Mouse (Mus musculus) midbrain, embryonic 10.5 days (tissue): ENCODE measurements around the gene Cebpz. TPM values are rescaled to one million over a fixed set of nuclear protein-coding genes. Genes with fewer than 3 reads are reported as not detected.

Experiments
- DNase-seq: peaks from one replicate; pipeline ENCODE4 v3.0.0-alpha.2; 2017; ENCODE audit warnings: low spot score
- H3K27ac ChIP-seq: fragments of 300-500 bp; sonication (generic); replicated peaks from 2 replicates; pipeline ENCODE4 v1.5.1; 2016; ENCODE audit warnings: mild to moderate bottlenecking
- H3K27me3 ChIP-seq: fragments of 300-500 bp; sonication (generic); 2 replicates; pipeline ENCODE4 v1.6.1; 2016; ENCODE audit warnings: low read depth, mild to moderate bottlenecking; ENCODE audit not compliant: poor library complexity, severe bottlenecking
- H3K36me3 ChIP-seq: fragments of 300-500 bp; sonication (generic); 2 replicates; pipeline ENCODE4 v1.6.1; 2016; ENCODE audit warnings: mild to moderate bottlenecking, moderate library complexity
- H3K4me1 ChIP-seq: fragments of 300-500 bp; sonication (generic); 2 replicates; pipeline ENCODE4 v1.6.1; 2016
- H3K4me3 ChIP-seq: fragments of 300-500 bp; sonication (generic); 2 replicates; pipeline ENCODE4 v1.5.1; 2016; ENCODE audit warnings: mild to moderate bottlenecking, moderate library complexity
- H3K9me3 ChIP-seq: fragments of 300-500 bp; sonication (generic); replicated peaks from 2 replicates; pipeline ENCODE4 v1.6.1; 2016; ENCODE audit warnings: mild to moderate bottlenecking
- WGBS: fragments of 180-500 bp; shearing (Covaris S2); methylation state at CpG from one replicate; pipeline ENCODE4 v1.1.7; 2016; 5-methylcytosine and 5-hydroxymethylcytosine counted together
- polyA plus RNA-seq: library from polyadenylated mRNA; unstranded; fragments of >200 nt; fragmentation: Nextera tagmentation; extraction: Ambion mirVana; gene quantifications from 2 replicates; pipeline ENCODE4 v1.2.1, GENCODE M21; 2016

Cebpz gene
- polyA plus RNA-seq, 1 experiment from 2014 or later = 58.4 TPM

DNA sequence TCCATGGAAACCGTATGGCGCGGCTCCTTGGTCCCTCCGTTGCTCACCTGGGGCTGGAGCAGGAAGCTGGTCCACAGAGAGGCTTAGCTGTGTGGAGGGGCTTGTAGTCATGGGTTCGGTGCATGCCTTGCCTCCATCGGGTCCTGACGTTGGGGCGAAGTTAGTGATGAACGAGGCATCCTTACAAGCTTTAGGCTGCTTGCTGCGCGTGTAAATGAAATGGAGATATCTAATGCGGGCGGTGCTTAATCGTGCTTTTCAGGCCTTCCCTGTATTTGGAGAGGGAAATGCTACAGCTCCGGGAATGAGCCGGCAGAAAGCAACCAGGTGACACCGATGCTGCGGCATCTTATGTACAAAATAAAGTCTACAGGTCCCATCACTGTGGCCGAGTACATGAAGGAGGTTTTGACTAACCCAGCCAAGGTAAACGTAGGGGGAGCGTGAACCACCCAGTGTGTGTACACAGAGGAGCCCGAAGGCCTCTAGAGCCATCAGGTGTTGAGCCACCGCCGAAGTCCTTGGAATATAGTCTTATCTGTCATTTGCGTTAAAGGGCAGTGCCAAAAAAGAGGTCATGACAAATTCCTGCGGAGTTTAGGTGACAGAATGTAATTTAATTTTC is 475 bp upstream of the Cebpz start:
- no peaks in the 10 kb centered on the region for H3K27me3 ChIP-seq
- WGBS = 10% methylated on average over 26 of the region's 26 CpGs
- peaks cover 48% of the 10 kb centered on the region for H3K36me3 ChIP-seq
- no peak for DNase-seq
- H3K4me3 ChIP-seq = peak overlapping the region; percentile 86
- peak overlapping the region; percentile 84 for H3K27ac ChIP-seq
- peaks cover 23% of the 10 kb centered on the region for H3K4me1 ChIP-seq
- no peaks in the 10 kb centered on the region for H3K9me3 ChIP-seq

DNA sequence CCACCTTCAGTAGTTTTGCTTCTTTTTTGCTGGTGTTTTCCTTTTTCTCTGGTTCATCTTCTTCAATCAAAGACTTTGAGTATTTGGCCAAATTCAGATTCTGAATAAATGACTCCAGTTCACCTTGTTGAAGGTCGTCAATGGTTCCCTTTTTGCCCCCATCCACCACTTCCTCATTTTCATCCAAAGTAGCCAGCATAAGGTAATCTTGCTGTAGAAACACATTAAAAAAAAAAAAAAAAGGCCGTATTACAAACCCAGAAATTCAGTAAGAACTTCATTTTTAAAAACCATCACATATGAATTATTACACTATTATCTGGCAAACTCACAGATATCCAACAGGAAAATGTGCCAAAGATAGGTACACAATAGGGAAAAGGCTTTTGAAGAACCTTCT is 1.0 kb downstream of the Cebpz start:
- H3K27ac ChIP-seq = no peak overlapping the region
- peak overlapping the region; percentile 86 for H3K4me3 ChIP-seq
- H3K27me3 ChIP-seq = no peaks in the 10 kb centered on the region
- DNase-seq = no peak
- 92% methylated on average over 2 of the region's 2 CpGs for WGBS
- H3K36me3 ChIP-seq = peaks cover 53% of the 10 kb centered on the region
- peaks cover 23% of the 10 kb centered on the region for H3K4me1 ChIP-seq
- H3K9me3 ChIP-seq = no peaks in the 10 kb centered on the region

DNA sequence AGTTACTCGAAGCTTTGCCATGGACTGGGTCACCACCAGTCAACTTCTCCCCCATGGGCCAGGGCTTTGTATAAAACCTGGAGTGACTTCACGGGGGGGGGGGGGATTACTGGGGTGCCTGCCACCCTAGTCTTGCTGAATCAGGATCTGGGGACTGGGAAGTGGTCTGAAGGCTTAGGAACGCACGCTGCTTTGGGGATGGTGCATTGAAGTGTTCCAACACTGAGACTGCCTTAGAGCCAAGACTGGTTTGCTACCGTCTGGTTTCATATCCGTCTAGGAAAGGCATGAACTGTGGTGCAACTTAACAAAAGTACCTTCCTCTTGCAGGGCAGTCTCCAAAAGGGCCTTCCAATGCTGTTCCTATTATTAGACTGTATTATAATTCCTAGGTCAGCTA is 19.2 kb downstream of the Cebpz start:
- Histone ChIP-seq H3K36me3 (peaks cover 47% of the 10 kb centered on the region), H3K9me3 (no peaks in the 10 kb centered on the region), H3K27me3 (no peaks in the 10 kb centered on the region), H3K4me3 (peak overlapping the region; percentile 83), H3K4me1 (peaks cover 21% of the 10 kb centered on the region), H3K27ac (no peak overlapping the region)
- WGBS = 47% methylated on average over 6 of the region's 6 CpGs
- no peak for DNase-seq

DNA sequence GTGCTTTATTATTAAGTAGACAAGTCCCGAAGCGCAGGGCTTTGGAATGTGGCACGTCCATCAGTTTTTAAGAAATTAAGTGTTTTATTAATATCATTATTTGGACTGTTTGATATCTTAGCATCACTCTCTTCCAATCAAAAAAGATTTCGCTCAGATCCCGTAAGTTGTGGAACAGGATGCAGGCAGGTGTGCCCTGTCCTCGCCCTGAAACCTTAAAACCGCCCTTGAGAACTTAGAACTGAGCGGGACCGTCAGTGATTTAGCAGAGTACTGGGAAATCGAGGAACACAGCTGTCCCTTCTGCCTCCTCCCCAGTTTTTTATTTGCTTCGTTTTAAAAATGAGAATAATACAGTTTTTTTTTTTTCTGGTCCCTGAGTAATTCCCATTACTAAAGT is 20.0 kb downstream of the Cebpz start:
- Histone ChIP-seq H3K4me1 (peaks cover 21% of the 10 kb centered on the region), H3K27me3 (no peaks in the 10 kb centered on the region), H3K4me3 (peak overlapping the region; percentile 83), H3K9me3 (no peaks in the 10 kb centered on the region), H3K27ac (peak overlapping the region; percentile 90), H3K36me3 (peaks cover 39% of the 10 kb centered on the region)
- WGBS = 5% methylated on average over 11 of the region's 11 CpGs
- DNase-seq = no peak

DNA sequence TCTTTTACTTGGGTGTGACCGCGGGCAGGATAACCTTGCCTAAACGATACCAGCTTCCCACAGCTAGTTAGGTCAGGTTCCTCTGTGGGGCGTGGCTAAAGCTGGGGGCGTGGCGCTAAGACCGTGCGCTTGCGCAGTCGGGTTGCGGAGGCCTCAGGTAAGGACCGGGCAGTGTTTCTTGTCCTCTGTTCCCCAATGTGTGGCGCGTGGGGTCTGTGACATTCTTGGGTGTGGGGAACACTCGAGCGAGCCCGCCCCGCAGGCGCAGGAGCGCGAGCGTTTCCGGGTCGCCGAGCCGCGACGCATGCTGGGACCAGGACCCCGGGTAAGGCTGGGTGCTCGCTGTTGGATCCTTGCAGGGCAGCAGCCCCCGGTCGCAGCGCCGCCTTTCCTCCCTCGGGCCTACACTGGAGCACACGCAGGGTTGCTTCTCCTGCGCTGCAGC is 20.5 kb downstream of the Cebpz start, which contains the start of gene Cebpzos:
TSS of gene Cebpzos (plus strand) at position 132 of the 445 bp plus-strand sequence.
- peak; percentile 85 for DNase-seq
- H3K4me1 ChIP-seq = peaks cover 21% of the 10 kb centered on the region
- H3K9me3 ChIP-seq = no peaks in the 10 kb centered on the region
- H3K27ac ChIP-seq = peak within 1 kb of the TSS; percentile 90
- H3K36me3 ChIP-seq = peaks cover 34% of the 10 kb centered on the region
- H3K4me3 ChIP-seq = peak within 1 kb of the TSS; percentile 83
- no peaks in the 10 kb centered on the region for H3K27me3 ChIP-seq
- WGBS = under 1% methylated on average over 37 of the region's 37 CpGs

DNA sequence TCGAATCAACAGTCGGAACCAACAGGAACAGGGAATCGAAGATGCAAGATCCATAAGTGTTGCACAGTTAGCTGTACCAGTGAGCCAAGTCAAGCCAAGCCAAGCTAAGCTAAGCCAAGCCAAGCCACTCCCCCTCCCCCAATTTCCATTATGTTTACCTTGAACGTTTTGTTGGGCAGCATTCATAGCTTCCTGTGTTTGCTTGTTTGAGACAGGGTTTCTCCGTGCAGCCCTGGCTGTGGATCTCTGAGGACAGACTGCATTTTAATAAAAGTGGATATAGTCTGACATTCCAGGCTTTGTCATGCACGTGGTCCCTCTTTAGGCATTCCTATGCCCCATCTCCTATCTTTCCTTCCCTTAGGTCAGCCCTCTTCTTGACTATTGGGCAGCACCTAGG is 21.1 kb downstream of the Cebpz start:
- Histone ChIP-seq H3K36me3 (peaks cover 28% of the 10 kb centered on the region), H3K4me1 (peaks cover 21% of the 10 kb centered on the region), H3K4me3 (peak overlapping the region; percentile 83), H3K9me3 (no peaks in the 10 kb centered on the region), H3K27me3 (no peaks in the 10 kb centered on the region), H3K27ac (peak overlapping the region; percentile 90)
- DNase-seq = no peak
- WGBS = 56% methylated on average over 6 of the region's 6 CpGs

DNA sequence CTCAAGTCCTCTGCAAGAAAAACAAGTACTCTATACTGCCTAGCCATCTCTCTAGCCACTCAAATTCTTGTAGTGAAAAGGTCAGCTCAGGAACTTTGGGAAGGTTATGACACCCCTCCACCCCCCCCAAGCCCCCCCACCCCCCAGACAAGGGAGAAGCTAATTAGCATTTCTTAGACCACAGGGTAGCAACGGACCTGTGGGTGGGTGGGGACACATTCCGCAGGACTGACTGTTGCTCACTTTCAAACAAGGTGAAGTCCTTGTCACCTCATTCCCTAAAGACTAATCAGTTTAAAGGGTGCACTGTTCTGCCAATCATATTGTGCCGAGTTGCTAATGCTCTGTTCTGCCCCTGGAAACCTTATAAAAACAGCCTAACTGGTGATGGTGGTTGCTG is 22.9 kb downstream of the Cebpz start:
- Histone ChIP-seq H3K27me3 (no peaks in the 10 kb centered on the region), H3K9me3 (no peaks in the 10 kb centered on the region), H3K36me3 (peaks cover 10% of the 10 kb centered on the region), H3K4me3 (no peak overlapping the region), H3K27ac (no peak overlapping the region), H3K4me1 (peaks cover 21% of the 10 kb centered on the region)
- no peak for DNase-seq
- 78% methylated on average over 3 of the region's 3 CpGs for WGBS

DNA sequence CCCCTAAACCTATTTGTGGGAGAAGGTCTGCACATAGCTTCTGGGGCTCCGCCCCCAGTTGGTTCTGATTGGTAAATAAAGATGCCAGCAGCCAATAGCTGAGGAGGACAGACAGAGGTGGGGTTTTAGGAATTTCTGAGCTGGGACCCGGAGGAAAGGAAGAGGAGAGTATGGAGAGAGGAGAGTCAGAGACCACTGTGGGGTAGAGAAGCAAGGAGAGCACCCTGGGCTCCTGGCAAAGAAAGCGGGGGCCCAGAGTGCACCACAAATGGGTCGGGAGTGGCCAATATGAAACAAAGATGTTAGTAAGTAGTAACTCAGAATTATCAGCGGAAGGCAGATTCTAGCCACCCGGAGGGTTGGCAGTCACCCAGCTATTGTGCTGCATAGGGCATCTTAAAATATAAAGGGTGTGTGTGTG is 24.0 kb downstream of the Cebpz start:
- Histone ChIP-seq H3K36me3 (no peaks in the 10 kb centered on the region), H3K4me1 (peaks cover 21% of the 10 kb centered on the region), H3K27ac (peak overlapping the region; percentile 39; the same call in 1 of the 2 replicates), H3K9me3 (no peaks in the 10 kb centered on the region), H3K4me3 (peak overlapping the region; percentile 47), H3K27me3 (no peaks in the 10 kb centered on the region)
- 33% methylated on average over 6 of the region's 6 CpGs for WGBS
- DNase-seq = no peak

DNA sequence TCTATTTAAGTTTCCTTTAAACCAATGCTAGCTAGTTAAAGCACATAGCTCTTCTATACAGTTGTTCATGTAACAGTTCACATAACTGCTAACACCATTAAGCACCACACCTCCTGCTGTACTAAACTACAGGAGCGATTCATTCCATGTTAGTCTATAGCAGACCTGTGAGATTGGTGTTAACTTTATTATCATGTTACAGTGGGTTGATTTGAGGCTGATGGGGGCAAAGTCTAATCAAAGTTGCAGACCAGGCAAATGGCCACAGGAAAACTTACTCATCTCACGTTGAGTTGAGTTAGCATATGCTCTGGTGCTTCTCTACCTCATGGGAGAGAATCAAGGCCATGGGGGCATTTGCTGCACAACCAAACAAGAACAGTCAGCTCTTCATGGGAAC is 27.5 kb downstream of the Cebpz start:
- H3K9me3 ChIP-seq = no peaks in the 10 kb centered on the region
- WGBS = 76% methylated on average over 2 of the region's 2 CpGs
- no peaks in the 10 kb centered on the region for H3K27me3 ChIP-seq
- H3K27ac ChIP-seq = no peak overlapping the region
- no peak for DNase-seq
- H3K4me1 ChIP-seq = no peaks in the 10 kb centered on the region
- H3K4me3 ChIP-seq = no peak overlapping the region
- no peaks in the 10 kb centered on the region for H3K36me3 ChIP-seq

DNA sequence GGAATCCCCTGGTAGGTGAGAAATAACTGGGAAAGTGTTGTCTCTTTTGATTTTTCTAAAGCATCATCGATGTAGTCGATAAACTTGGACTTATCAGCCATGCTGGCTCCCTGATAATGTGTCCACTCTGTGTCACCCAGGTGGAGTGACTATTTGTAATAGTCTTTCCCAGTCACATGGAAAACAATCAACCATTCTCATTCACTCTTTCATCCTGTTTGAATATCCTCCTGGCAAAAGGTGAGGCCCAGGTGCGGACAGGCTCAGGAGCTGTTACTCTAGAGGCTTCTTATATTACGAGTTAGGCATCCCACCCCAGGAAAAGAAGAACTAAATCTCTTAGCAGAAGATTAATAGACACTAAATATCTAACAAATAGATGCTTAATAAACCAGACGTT is 30.0 kb downstream of the Cebpz start, which contains the start of gene Sult6b1:
TSS of gene Sult6b1 (minus strand) at position 101 of the 400 bp plus-strand sequence.
- Histone ChIP-seq H3K36me3 (no peaks in the 10 kb centered on the region), H3K4me1 (no peaks in the 10 kb centered on the region), H3K27me3 (no peaks in the 10 kb centered on the region), H3K4me3 (no peak within 1 kb of the TSS), H3K27ac (no peak within 1 kb of the TSS), H3K9me3 (no peaks in the 10 kb centered on the region)
- 86% methylated on average over 5 of the region's 5 CpGs for WGBS
- no peak for DNase-seq

DNA sequence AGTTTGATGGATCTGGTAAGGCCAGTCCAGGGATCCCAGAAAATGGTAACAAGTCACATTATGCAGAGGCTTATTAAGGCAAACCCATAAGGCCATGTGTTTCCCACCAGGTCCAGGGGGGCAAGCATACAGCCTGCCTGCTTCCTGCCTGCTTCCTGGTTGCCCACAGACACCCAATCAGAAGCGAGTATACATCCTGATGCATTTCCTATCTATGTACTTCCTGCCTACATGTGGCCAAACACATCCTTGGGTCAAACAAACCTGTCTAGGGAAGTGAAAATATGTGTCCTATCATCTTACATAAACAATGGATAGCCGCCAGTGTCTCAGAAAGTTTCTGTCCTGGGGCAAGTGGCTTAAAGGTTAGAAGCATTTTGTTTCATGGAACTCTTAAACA is 33.7 kb downstream of the Cebpz start:
- no peaks in the 10 kb centered on the region for H3K4me1 ChIP-seq
- no peak overlapping the region for H3K27ac ChIP-seq
- H3K36me3 ChIP-seq = no peaks in the 10 kb centered on the region
- 90% methylated on average over 2 of the region's 2 CpGs for WGBS
- no peak for DNase-seq
- no peaks in the 10 kb centered on the region for H3K27me3 ChIP-seq
- H3K4me3 ChIP-seq = no peak overlapping the region
- H3K9me3 ChIP-seq = no peaks in the 10 kb centered on the region

DNA sequence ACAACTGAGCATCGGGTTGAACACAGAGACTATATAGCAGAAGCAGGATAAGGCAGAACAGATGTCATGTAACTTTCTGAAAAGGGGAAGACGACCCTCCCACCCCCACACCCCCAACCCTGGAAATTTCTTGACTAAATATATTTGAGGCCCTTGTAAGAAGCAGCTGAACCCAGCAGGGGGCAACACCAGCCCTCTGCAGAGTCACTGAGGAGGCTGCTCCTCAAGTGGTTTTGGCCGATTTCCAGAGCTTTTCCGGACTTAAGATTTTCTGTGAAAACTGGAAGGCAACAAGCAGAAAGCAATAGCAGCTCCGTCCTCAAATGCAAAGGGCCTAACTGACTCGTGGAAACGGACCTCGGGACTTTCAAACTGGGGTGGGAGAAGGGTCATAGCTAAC is 41.5 kb downstream of the Cebpz start:
- no peak for DNase-seq
- H3K9me3 ChIP-seq = no peaks in the 10 kb centered on the region
- no peaks in the 10 kb centered on the region for H3K4me1 ChIP-seq
- no peak overlapping the region for H3K27ac ChIP-seq
- WGBS = 54% methylated on average over 8 of the region's 8 CpGs
- no peaks in the 10 kb centered on the region for H3K36me3 ChIP-seq
- H3K27me3 ChIP-seq = no peaks in the 10 kb centered on the region
- H3K4me3 ChIP-seq = no peak overlapping the region

DNA sequence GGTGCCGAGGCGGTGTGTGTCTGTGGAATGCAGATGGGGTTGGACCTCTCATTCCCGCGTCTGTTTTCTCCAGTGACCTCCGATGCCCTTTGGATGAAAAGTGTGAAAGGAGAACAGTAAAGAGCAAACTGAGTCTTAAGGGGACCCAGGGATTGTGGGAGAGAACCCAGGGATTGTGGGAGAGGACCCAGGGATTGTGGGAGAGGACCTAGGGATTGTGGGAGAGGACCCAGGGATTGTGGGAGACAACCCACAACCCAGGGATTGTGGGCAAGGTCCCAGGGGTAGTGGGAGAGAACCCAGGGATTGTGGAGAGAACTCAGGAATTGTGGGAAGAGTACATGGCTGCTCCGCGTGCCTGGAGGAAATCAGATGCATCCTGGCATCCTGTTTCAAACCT is 41.9 kb downstream of the Cebpz start:
- H3K36me3 ChIP-seq = no peaks in the 10 kb centered on the region
- no peaks in the 10 kb centered on the region for H3K4me1 ChIP-seq
- no peaks in the 10 kb centered on the region for H3K9me3 ChIP-seq
- H3K4me3 ChIP-seq = no peak overlapping the region
- no peak for DNase-seq
- H3K27me3 ChIP-seq = no peaks in the 10 kb centered on the region
- no peak overlapping the region for H3K27ac ChIP-seq
- WGBS = 84% methylated on average over 7 of the region's 7 CpGs
